Mouse (Mus musculus) thymus, postnatal 25 days (tissue): ENCODE data around the gene Macrod2.

ENCODE experiments used
- DNase-seq: peaks from one replicate; pipeline ENCODE4 v3.0.0; 2022

Macrod2 gene

GRCm38 (mm10) chr2:142294831-142295230 lies 1899.7 kb downstream of the Macrod2 start:
- no peak for DNase-seq

GRCm38 (mm10) chr2:142303098-142303911 lies 1908.2 kb downstream of the Macrod2 start:
- no peak for DNase-seq

DNA sequence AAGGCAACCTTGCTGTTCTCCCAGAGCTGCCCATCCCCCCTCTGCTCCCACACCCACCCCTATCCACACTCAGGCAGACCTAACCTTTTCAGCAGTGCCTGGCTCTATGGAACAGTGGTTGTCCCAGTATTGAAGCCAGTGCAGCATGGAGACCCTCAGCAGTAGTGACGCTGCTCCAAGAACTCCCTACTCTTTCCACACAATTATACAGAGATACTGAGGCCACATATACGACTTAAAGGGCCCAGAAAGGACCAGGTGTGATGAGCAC lies 1908.7 kb downstream of the Macrod2 start:
- no peak for DNase-seq

DNA sequence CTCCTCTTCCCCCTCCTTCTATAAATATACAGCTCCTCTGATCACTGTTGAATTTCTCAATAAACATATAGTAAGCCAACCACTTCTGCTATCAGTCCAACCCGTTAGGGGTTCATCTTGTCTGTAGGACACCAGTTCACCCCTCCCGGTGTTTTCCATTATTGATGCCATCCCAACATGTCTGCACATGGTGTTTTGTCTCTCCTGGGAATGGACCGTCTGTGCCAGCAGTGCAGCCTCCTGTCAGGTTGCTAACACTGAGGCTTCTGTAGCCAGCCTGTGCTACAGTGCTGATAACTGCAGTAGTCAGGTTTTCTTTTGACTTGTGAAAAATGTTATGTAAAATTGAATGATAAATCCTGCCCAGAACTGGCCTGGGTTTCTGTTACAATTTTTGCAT lies 1928.0 kb downstream of the Macrod2 start:
- no peak for DNase-seq

DNA sequence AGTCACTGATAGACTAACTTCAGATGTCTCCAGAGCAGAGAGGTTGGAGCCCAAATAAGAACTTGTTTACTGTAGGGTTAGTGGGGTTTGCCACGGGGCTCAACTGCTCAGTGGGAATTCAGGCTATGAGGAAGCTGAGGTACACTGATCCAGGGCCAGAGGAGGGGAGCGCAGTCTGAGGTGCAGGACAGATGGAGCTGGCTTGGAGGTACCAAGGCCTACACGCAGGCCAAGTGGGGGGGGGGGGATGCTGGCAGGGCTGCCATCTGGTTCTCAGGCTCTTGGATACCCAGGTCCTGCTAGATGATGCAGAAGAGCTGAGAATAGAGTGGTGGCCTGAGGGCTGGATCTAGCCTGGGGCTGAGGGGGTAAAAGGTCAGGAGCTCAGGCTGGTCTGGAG lies 1931.6 kb downstream of the Macrod2 start:
- no peak for DNase-seq

- no peak for DNase-seq
Observed at GRCm38 (mm10) chr2:142329761-142330160, 1934.7 kb downstream of the Macrod2 start.

DNA sequence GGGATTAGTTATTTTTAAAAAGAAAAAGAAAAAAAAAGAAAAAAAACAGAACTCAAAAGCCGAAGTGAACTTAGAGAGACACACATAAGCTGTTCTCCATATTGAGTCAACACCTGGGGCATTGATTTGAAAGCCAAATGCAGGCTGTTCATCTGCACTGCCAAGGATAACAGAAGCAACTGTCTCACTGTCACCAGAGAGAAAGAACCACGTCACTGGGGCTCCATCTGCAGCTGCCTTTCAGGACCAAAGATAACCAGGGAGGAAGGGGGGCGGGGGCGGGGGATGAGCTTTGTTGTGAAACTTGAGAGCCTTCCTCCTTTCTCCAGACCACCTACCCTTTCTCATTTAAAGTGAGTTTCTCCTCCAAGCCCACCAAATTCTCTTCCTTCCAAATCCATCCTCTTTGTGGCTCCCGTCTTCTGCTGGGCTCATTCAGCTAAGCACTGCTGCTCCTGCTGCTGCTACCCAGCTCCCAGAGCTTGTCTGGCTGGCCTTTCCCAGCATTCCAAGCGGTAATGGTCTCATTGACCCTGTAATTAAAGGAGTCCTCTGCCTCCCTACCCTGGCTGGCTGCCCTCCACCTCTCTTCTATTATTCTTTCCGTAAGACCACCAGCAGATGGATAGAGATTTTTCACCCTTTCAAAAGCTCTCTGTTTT lies 1939.5 kb downstream of the Macrod2 start:
- no peak for DNase-seq

DNA sequence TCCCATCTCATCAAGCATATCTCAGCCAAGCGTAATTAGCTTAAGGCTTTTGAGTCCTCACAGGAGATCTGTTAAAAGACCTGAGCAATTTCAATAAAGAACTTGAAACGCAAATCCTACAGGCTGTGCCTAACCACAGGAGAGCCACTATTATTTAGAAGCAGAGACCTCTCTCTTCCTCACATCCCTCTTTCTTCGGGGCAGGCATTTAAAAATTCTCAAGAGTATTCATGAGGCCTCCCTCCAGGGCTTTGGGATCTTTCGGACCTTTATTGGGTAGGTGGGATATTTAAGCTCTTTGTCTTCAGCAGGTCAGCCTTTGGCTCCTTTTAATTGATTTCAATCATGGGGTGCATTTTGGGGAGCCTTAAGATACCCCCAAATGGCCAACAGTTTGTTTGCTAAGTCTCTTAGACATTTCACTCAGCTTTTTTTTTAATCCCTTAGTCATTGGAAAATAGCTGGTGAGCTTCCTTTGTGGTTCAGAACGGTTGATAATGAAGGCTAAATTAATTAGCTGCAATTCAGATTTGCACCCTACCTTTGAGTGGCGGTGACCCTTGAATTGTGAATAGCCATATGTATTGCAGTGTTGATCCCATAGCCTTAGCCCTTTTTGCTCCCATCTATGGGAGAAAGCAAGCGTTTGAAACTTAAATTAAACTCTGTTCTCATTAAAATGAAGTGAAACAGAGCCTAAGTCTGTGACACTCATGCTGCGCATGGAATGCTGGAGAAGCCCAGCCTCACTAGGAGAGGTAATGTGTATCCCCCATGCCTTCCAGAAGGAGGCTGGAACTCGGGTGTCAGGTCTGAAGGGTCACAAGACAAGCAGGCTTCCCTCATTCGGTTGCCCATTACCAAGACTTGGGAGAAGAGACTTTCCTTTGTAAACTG lies 1940.2 kb downstream of the Macrod2 start:
- no peak for DNase-seq

- DNase-seq: no peak
Observed at GRCm38 (mm10) chr2:142344021-142344420, 1948.9 kb downstream of the Macrod2 start.

DNA sequence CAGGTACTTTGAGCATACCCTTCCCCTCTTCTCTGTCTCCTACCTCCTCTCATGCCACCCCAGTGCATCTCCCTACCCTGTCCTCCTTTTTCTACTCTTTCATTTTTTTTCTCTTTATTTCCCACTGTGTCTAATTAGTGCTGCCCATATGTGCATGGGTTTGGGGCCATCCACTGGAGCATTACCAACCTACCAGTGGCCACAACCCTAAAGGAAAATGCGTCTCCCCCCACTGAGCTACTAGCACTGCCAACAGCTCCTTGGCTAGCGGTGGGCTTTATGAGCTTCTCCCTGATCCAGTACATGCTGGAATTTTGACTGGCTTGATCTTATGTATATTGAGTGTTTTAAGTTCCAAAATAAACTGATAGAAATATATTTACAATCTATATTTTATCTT lies 1949.6 kb downstream of the Macrod2 start:
- no peak for DNase-seq

GRCm38 (mm10) chr2:142349805-142350204 lies 1954.7 kb downstream of the Macrod2 start:
- no peak for DNase-seq

- DNase-seq: no peak
Observed at GRCm38 (mm10) chr2:142362888-142363287, 1967.8 kb downstream of the Macrod2 start.

- DNase-seq: no peak
Observed at GRCm38 (mm10) chr2:142373978-142374377, 1978.9 kb downstream of the Macrod2 start.

DNA sequence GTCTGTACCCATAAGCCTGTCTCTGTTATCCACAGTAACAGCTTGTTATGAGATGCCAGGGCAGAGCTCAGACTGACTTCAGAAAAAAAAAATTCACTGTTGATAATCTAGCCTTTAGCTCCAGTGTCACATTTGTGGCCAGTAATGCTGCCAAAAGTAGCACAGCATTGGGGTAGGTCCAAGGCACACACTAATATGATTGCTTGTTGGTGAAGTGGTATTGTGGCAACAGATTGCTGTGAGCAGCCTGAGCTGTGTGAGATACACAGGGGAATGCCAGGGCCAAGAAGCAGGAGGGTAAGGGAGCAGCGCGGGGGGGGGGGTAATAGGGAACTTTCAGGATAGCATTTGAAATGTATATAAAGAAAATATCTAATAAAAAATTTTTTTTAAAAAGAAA lies 1985.5 kb downstream of the Macrod2 start:
- DNase-seq: no peak

DNA sequence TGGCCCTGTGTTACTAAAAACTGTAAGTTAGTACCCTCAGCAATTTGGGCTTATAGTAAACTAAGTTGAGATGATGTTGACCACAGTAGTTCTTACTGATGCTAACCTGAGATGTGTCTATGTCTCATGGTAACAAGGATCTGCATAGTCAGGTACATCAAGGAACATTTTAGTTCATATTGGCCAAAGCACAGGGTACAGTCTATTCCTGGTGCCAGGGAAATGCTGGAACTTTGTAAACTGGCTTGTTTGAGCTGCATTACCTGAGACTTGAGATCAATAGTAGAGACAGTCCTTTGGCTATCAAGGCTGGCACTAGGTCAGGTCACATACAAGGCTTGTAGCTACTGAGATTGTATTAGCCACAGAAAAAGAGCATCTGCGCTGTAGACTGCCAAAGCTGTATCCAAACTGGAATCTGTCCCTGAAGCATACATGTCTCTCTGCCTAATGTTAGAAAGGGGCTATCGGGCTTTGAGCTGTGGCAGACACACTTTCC lies 1986.0 kb downstream of the Macrod2 start:
- no peak for DNase-seq

- no peak for DNase-seq
Observed at GRCm38 (mm10) chr2:142393546-142393945, 1998.4 kb downstream of the Macrod2 start.

- no peak for DNase-seq
Observed at GRCm38 (mm10) chr2:142399490-142399889, 2004.4 kb downstream of the Macrod2 start.

- no peak for DNase-seq
Observed at GRCm38 (mm10) chr2:142400781-142401180, 2005.7 kb downstream of the Macrod2 start.

GRCm38 (mm10) chr2:142401359-142401758 lies 2006.2 kb downstream of the Macrod2 start:
- DNase-seq: no peak

DNA sequence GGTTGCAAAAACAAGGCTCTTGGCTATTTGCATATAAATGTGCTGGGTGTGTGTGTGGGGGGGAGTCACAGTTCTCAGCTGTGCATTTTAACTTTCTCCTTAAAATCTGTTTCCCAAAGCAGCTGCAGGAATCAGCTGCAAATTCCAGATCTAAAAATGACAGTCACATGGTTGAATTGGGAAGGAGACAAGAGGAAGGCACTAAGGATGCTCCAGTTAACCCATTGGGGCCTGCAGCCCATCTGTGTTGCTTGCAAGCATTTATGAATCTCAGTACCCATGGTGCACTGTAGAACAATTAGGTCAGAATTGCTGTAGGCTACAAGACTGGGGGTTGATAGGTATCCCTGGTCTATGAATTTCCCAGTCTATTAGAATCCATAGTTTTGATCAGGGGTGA lies 2008.3 kb downstream of the Macrod2 start:
- DNase-seq: no peak

DNA sequence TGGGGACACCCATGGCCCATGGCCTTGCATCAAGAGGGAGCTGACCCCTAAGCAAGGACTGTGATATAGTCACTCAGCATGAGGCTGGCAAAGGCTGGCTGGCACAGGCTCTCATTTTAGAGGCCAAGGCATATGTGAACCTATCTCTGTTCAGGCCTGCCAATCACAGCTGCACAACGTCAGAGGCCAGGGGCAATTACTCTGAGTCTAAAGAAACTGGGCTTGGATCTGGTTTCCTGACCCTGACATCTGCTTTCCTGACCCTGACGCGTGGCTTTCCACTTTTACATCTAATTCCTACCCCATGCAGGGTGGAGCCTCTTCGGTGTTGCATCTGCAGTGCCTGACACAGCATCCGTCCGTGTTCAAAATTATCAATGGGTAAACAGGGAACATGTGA lies 2009.2 kb downstream of the Macrod2 start:
- no peak for DNase-seq

DNA sequence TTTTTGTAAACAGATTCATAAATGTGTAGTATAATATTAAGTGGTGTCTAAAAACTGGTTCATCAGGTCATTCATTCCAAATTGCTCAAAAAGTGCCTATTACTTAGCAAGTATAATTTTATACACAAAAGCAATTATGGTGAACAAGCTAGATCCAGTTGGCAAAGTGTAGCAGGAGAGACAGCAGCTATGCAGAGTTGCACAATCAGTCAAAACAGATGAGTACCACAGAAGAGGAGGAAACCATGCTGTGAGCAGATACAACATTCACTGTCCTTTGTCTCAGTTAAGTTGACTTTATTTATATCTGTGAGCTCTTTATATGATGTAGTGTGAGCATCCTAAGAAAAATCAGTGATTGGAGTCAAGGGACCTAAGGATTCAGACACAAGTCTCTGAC lies 2012.2 kb downstream of the Macrod2 start:
- DNase-seq: no peak

DNA sequence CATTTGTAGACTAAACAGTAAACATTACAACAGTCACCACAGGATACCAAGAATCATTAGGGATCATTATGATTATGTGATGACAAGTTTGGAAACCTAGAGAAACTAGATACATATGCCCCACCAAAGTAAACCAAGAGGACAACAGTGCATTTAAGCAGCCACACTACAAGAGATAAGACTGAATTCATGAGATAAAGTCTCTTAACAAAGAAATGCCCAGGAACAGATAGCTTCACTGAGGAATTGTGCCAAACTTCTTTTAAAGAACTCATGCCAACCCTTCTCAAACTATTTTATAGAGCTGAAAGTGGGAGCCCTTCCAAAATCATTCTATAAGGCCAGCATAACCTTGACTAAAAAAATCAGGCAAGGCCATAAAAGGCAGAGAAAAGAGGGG lies 2015.0 kb downstream of the Macrod2 start:
- DNase-seq: no peak

GRCm38 (mm10) chr2:142433126-142433525 lies 2038.0 kb downstream of the Macrod2 start:
- DNase-seq: no peak
